Mouse (Mus musculus): Measurements from ENCODE around the gene Peak1. TPM values are rescaled to one million over a fixed set of nuclear protein-coding genes. Genes with fewer than 3 reads are reported as not detected.

Gene Peak1
- total RNA-seq, 2 experiments from 2014 or later = 36.7 TPM

DNA sequence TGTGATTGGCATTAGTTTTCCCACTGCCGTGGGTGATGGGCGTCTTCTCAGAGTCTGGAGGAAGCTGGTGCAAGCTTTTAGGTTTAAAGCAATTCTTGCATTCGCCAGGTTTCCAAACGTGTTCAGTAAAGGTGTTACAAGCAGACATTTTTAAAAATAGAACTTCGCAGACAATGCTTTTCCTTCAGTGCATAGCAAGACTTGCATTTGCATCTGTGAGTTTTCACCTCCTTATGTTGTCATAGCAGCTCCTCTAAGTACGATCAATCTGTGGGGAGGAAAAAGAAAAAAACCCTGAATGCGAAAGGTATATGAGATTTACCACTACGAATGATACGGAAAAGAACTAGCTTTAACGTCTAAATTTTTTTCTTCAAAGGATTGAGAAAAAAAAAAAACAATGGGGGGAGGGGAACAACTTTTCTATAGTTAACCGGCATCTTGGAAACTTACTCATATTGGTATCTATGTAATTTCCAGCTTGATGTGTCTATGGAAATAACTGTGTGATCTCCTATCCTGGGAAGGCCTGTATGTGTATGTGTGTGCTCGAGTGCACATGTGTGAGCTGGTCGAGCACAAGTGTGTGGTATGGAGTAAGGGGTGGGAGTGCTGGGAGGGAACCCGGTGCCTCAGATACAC, 157.3 kb downstream of the Peak1 start:
- no peak overlapping the region for H3K4me3 ChIP-seq
- no peak for TF ChIP-seq CTCF (IDR thresholded peaks at IDR 0.05)
- H3K27ac ChIP-seq = no peak overlapping the region
- DNase-seq (ENCODE audit: extremely low spot score in 1 of 2, low spot score in 2 of 2) = peak in 1 of 2 experiments; percentile 20
- intact Hi-C loops (cut with DNase I) = loop anchor here (5.0 kb wide), 2 partner anchors 48 to 352 kb away; no protein-coding TSS in a partner anchor

- Histone ChIP-seq H3K4me3 (no peak overlapping the region), H3K27ac (no peak overlapping the region)
- DNase-seq (ENCODE audit: extremely low spot score in 1 of 2, low spot score in 2 of 2) = no peak
- intact Hi-C loops (cut with DNase I) = loop anchor here (5.0 kb wide), 2 partner anchors 48 to 352 kb away; no protein-coding TSS in a partner anchor
- TF ChIP-seq CTCF (IDR thresholded peaks at IDR 0.05) = no peak
These were observed 157.9 kb downstream of the Peak1 start for GRCm38 (mm10) chr9:56259790-56260494.

- intact Hi-C loops (cut with DNase I) = no loop called here
- Histone ChIP-seq H3K27ac (no peak overlapping the region), H3K4me3 (no peak overlapping the region)
- TF ChIP-seq CTCF (IDR thresholded peaks at IDR 0.05) = no peak
- no peak for DNase-seq (ENCODE audit: extremely low spot score in 1 of 2, low spot score in 2 of 2)
These were observed 159.5 kb downstream of the Peak1 start for GRCm38 (mm10) chr9:56258261-56258790.

DNA sequence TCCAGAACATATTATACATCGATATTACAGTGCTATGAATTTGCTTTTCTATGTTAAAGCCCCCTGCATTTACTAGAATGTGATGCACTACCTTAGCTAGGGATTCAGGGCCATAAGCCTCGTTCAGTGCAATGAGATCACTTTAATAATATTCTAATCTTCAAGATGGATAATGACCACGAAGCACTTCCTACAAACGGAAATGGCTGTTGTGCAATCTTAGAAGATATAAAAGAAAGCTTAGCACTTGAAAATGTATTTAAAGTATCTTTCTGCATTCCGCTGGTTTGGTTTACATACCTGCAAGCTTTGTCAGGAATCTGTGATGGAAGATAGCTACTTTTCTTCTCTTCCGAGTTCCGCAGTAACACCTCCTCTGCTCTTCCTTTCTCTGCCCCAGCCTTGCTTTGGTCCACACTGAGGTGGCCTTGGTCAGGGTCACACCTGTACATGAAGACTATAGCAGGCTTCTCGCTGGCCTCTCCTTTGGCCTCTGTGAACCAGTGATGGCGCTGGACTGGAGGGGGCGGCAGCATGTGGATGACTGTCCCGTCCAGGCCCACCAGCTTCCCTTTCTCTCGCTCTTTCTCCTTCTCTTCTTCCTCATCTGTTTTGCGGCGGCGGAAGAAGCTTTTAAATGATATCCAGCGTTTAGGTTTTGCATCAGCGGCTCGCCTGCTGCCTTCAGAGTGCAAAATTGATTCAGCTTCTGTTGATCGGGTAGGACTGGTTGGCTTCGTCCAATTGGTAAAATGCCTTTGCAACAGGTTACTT, 160.5 kb downstream of the Peak1 start:
- H3K27ac ChIP-seq = no peak overlapping the region
- intact Hi-C loops (cut with DNase I) = no loop called here
- H3K4me3 ChIP-seq = no peak overlapping the region
- no peak for TF ChIP-seq CTCF (IDR thresholded peaks at IDR 0.05)
- DNase-seq (ENCODE audit: extremely low spot score in 1 of 2, low spot score in 2 of 2) = no peak

DNA sequence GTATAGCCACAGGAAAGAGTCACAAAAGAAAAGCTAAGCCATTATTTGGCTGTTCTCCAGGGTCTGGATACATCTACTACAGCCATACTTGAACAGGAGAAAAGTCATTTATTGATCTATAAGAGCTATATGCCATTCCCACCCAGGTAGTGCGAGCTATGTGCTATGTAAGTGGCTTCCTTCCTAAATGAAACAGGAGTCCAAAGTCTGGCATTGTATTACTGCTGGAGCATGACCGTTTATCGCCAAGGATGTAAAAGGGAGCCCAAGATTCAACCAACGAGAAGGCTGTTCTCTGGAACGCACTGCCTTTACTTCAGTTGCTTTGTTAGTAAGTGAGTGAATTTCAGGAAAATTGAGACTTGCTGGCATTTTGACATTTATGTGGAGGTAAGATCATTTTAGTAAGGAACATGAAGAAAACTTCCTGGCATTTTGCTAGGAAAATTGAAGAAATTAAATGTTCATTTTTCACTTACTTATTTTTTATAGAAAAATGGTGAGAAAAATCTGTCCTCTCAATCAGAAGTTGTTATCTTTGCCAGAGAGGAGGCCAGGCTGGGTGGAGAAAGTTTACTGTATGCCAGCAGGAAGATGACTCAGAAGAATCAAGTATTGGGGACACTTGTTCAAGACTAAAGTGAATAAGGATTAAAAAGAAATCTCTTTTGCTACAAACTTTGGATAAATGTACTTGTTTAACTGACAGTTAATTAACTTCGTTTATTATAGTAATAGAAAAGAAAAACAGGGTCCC, 162.0 kb downstream of the Peak1 start:
- H3K4me3 ChIP-seq = no peak overlapping the region
- TF ChIP-seq CTCF (IDR thresholded peaks at IDR 0.05) = no peak
- no peak overlapping the region for H3K27ac ChIP-seq
- intact Hi-C loops (cut with DNase I) = no loop called here
- DNase-seq (ENCODE audit: extremely low spot score in 1 of 2, low spot score in 2 of 2) = no peak

- DNase-seq (ENCODE audit: extremely low spot score in 1 of 2, low spot score in 2 of 2) = no peak
- intact Hi-C loops (cut with DNase I) = no loop called here
- H3K4me3 ChIP-seq = no peak overlapping the region
- TF ChIP-seq CTCF (IDR thresholded peaks at IDR 0.05) = no peak
- H3K27ac ChIP-seq = no peak overlapping the region
These were observed 173.5 kb downstream of the Peak1 start for GRCm38 (mm10) chr9:56244336-56244735.

- H3K4me3 ChIP-seq = no peak overlapping the region
- H3K27ac ChIP-seq = no peak overlapping the region
- no peak for DNase-seq (ENCODE audit: extremely low spot score in 1 of 2, low spot score in 2 of 2)
- TF ChIP-seq CTCF (IDR thresholded peaks at IDR 0.05) = no peak
- intact Hi-C loops (cut with DNase I) = no loop called here
These were observed 174.0 kb downstream of the Peak1 start for GRCm38 (mm10) chr9:56243885-56244284.

GRCm38 (mm10) chr9:56242686-56243085, 175.2 kb downstream of the Peak1 start:
- Histone ChIP-seq H3K27ac (no peak overlapping the region), H3K4me3 (no peak overlapping the region)
- no peak for DNase-seq (ENCODE audit: extremely low spot score in 1 of 2, low spot score in 2 of 2)
- no peak for TF ChIP-seq CTCF (IDR thresholded peaks at IDR 0.05)
- intact Hi-C loops (cut with DNase I) = no loop called here

DNA sequence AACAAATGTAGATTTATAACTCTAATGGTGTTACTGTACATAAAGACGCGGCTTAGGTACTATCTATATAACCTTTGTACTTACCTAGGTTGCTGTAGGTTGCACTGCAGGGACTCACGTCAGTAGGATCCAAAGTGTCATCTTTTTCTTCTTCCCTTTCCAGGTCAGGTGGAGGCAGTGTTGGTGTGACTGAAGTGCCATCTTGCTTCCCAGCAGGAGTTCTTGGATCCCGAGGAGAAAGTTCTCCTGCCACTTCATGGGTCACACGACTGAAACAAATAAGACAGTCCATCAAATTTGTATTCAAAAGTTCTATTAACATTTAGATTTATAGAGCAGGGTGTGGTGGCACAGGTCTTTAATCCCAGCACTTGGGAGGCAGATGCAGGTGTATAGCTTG, 176.8 kb downstream of the Peak1 start:
- TF ChIP-seq CTCF (IDR thresholded peaks at IDR 0.05) = no peak
- no peak overlapping the region for H3K4me3 ChIP-seq
- intact Hi-C loops (cut with DNase I) = no loop called here
- no peak for DNase-seq (ENCODE audit: extremely low spot score in 1 of 2, low spot score in 2 of 2)
- no peak overlapping the region for H3K27ac ChIP-seq

DNA sequence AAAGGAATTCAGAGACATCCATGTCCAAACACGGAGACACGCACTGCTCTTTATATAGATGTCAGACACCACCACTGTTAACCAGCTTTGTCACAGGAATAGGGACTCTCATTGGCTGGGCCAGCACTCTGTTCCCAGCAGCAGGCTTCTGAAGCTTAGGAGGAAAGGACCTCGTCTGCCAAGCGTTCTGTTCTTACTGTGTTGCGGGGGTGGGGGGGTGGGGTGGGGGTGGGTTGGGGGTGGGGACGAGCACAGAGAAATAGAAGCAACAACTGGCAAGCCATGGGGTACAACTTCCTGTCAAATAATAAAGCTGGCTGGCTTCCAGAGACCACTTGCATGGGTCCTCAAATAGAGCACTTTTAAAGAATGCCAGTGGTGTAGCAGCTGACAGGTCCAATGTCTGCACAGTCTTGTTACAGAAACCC, 182.0 kb downstream of the Peak1 start:
- TF ChIP-seq CTCF (IDR thresholded peaks at IDR 0.05) = no peak
- intact Hi-C loops (cut with DNase I) = no loop called here
- H3K4me3 ChIP-seq = no peak overlapping the region
- no peak for DNase-seq (ENCODE audit: extremely low spot score in 1 of 2, low spot score in 2 of 2)
- peak overlapping the region; percentile 9; the same call in 1 of the 2 replicates for H3K27ac ChIP-seq

- peak overlapping the region; percentile 9; the same call in 1 of the 2 replicates for H3K27ac ChIP-seq
- no peak overlapping the region for H3K4me3 ChIP-seq
- DNase-seq (ENCODE audit: extremely low spot score in 1 of 2, low spot score in 2 of 2) = no peak
- intact Hi-C loops (cut with DNase I) = no loop called here
- no peak for TF ChIP-seq CTCF (IDR thresholded peaks at IDR 0.05)
These were observed 182.6 kb downstream of the Peak1 start for GRCm38 (mm10) chr9:56235281-56235680.
